Mouse (Mus musculus) adrenal gland, postnatal 10 days (tissue): ENCODE data around the gene Cntfr. TPM values are rescaled to one million over a fixed set of nuclear protein-coding genes. Genes with fewer than 3 reads are reported as not detected.

ENCODE experiments used
- DNase-seq: peaks from one replicate; pipeline ENCODE4 v3.0.0; 2021; ENCODE audit warnings: mixed read lengths
- total RNA-seq, 2 experiments: library from RNA; stranded (reverse); gene quantifications; 2 replicates each; pipeline ENCODE4 v1.2.3; 2021

Cntfr gene
- total RNA-seq, 2 experiments from 2014 or later = 53.0 to 67.0 TPM

DNA sequence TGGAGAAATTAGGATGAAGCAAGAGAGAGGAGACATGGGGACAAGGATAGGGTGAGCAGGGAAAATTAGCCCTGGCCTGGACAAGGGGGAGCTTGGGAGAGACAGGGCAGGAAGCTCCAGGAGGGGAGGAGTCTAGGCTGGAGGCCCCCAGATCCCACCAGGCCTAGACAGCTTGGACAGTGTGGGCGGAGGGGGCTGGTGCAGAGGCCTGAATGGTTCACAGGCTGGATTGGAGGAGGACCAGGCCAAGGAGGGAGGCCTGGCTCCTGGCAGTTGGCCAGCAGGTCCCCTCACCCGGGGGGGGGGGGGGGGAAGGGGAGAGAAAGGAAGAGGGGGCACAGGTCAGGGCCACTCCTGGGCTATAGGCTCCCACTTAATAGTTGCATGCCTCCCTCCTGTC, 17.6 kb downstream of the Cntfr start:
- no peak for DNase-seq

DNA sequence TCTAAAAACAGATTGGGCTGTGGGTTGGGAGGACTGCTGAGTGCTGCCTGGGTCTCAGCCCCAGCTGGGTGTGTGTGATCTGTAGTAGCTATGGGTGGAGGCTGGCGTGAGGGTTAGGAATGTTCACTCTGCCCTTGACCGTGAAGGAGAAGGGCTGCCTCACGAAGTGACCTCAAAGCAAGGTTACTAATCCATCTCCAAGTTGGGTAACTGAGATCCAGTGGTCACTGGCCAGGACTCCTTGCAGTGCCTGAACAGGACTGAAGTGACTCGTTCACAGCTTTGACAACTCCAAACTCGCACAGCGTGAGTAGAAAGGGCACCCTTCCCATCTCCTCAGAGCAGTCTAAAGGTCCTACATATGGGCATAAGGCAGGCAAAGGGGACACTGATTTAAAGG, 18.0 kb downstream of the Cntfr start:
- no peak for DNase-seq

GRCm38 (mm10) chr4:41677006-41677629, 19.8 kb downstream of the Cntfr start:
- DNase-seq = peak; percentile 86

DNA sequence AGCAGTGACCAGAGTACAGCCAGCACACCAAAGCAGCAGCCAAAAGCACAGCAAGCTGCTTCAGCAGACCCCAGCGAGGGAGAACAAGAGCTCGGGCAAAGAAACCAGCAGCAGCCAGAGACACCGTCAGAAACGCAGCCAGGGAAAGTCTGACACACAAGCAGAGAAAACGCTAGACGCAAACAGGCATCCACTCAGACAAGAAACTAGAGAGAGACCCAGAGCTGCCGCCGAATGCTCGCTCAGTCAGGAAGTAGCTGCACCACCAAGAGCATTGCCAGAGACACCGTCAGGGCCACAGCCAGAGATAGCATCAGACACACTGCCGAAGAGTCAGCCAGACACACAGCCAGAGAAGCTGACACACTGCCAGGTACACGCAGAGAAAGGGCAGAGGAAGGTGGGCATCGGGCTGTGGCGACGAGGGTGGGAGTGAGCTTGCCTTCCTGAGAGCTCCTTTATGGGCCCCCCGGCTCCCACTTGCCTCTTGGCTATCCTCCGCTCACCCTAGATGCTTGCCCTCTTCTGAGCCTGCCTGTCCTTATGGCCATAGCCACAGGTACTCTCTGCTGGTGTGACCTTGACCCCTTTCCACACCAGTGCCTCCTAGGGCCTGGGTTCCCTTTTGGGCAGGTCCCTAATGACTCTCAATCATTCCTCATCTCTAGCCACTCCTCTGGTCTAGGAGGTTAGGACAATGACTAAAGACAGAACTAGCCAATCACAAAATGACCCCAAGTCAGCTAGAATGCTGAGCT, 20.5 kb downstream of the Cntfr start:
- peak; percentile 60 for DNase-seq

- DNase-seq = no peak
Observed at GRCm38 (mm10) chr4:41673186-41673585, 23.7 kb downstream of the Cntfr start.

DNA sequence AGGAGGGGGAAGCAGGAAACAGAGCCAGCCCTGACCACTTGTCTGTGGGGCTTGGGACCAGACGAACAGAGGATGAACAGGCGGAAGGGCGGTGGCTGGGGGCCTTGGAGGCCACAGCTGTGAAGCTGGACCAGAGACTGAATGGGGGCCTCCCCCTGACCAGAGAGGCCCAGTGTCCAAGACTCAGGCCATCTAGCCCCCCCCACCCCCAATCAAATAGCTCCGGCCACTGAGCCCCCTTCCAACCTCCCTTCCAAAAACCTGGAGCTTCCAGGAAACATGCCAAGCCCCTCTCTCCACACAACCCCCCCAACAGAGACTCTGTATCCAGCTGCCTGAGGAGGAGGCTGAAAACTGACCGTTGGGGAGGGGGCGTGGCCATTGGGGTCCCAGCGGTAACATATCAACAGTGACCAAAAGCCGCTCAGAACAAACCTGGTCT, 24.3 kb downstream of the Cntfr start:
- no peak for DNase-seq

- no peak for DNase-seq
Observed at GRCm38 (mm10) chr4:41671963-41672480, 24.9 kb downstream of the Cntfr start.

DNA sequence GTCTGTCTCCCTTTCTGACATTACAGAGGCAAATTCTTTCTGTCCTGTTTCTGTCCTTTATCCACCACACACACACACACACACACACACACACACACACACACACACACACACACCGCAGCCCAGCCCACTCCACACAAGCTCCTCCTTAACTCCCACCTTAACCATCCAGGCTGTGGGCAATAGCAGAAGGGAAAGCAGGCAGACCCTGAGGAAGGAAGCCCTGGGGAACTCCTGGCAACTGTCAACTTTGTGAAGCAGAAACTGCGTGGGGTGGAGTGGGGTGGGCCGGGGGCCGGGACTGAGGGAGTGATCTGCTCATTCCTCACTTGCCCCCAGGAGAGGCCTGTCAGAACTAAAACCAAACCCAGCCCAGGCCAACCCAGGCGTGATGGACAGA, 25.4 kb downstream of the Cntfr start:
- no peak for DNase-seq

DNA sequence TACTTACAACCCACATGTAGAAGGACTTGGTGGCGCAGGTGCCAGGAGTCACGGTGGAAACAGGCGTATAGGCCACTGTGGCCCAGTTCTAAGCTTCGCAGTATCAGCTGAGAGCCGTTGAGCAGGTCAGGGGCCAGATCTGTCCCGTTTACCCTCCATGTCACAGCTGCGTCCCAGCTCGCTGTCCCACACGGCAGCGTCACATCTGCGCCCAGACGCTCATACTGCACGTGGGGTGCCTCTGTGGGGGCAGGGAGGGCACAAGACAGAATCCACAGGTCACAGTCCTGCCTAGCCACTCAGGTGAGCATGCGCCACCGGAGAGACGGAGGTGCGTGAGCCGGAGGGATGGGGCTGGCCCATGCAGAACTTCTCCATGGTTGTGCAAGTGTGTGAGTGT, 26.1 kb downstream of the Cntfr start:
- no peak for DNase-seq

DNA sequence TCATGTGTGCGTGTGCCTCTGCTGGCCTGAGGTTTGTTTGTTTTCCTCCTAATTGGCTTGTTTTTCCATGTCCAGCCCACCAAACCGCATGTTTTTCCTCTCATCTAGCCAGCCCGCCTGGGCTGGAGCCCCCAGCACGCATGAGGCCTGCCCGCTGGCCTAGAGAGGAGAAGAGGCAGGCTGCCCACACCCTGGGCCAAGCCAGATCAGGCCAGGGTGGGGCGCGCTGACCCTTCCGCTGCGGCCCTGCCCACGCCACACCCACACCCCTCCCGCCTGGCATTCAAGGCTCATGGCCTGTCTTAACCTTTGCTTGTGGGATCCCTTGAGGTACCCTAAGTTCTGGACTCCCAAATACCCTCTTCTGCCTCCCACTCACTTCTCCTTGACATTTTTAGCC, 30.2 kb downstream of the Cntfr start:
- DNase-seq = no peak

- DNase-seq = peak; percentile 77
Observed at GRCm38 (mm10) chr4:41665009-41665675, 31.7 kb downstream of the Cntfr start.

- no peak for DNase-seq
Observed at GRCm38 (mm10) chr4:41664533-41664932, 32.4 kb downstream of the Cntfr start.

- DNase-seq = no peak
Observed at GRCm38 (mm10) chr4:41663614-41664013, 33.3 kb downstream of the Cntfr start.

- DNase-seq = no peak
Observed at GRCm38 (mm10) chr4:41662723-41663122, 34.2 kb downstream of the Cntfr start.

DNA sequence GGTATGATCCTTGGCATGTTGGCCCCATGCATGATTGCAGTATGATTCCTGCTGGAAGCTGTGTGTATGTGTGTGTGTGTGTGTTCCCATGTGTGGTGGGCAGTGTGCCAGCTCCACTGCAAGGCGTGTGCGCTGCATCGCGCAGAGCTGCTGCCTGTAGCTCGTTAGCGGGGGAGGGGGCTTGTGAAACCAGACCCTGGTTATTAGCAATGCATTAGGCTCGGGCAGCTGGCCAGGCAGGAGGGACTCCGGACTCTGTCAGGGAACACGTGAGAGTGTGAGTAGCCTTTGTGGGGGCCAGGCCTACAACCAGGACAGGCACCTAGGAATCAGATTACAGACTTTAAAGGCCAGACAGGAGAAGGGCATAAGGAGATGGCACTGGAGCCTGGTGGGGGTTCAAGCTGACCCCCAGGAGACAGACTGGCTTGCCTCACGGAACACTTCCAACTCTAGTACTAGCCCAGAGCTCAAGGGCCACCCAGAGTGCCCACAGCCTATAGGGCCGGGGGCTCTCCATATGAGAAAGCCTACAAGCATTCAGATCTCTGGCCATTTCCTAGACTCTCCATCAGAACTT, 35.9 kb downstream of the Cntfr start:
- peak; percentile 56 for DNase-seq

- no peak for DNase-seq
Observed at GRCm38 (mm10) chr4:41659556-41659955, 37.3 kb downstream of the Cntfr start.

- DNase-seq = peak; percentile 49
Observed at GRCm38 (mm10) chr4:41658566-41659384, 38.1 kb downstream of the Cntfr start.

DNA sequence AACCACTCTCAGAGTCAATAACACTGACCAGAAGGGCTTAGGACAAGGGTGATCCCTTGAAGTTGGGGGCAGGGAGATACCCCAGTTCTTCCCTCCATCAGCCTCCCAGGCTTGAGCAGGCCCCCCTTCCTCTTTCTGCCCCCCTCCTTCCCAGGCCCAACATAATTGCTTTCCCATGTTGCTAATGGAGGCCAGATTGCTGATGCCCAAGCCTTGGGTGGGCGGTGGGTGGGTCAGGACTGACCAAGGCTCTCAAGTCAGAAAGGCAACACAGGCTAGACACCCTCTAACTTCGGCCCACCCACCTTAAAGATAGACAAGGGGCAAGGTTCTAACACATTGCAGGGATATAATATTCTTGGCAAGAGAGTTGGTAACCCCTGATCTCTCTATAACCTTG, 41.4 kb downstream of the Cntfr start:
- DNase-seq = no peak

GRCm38 (mm10) chr4:41654217-41654616, 42.7 kb downstream of the Cntfr start:
- peak; percentile 82 for DNase-seq

DNA sequence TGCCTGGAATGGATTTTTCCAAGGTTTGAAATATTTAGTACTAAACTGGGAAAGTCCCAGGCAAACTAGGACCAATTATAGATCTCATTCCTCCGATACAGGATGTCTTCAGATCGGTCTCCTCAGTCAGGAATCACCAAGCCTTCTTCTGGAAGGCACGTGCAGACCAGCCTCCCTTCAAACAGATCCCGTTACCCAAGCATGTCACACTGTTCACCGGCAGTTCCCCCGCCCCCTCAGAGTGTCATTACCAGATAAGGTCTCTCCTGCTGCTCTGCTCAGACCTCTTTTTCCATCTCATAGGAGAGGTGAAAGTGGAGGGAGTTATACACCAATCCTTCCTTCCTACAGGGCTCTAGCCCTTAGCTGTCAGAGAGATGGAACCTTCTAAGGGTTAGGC, 43.2 kb downstream of the Cntfr start:
- no peak for DNase-seq

- peak; percentile 85 for DNase-seq
Observed at GRCm38 (mm10) chr4:41653296-41653695, 43.6 kb downstream of the Cntfr start.

GRCm38 (mm10) chr4:41648627-41649026, 48.3 kb downstream of the Cntfr start:
- no peak for DNase-seq
